Mouse (Mus musculus): ENCODE results near the gene Ccrl2.

GRCm38 (mm10) chr9:111103893-111104292 lies 46.6 kb upstream of the Ccrl2 start:
- TF ChIP-seq CTCF (IDR thresholded peaks at IDR 0.05; ENCODE audit: low read depth, low read length) (no peak), POLR2A (IDR thresholded peaks at IDR 0.05; ENCODE audit: insufficient read depth, low read length) (no peak), EP300 (IDR thresholded peaks at IDR 0.05; ENCODE audit: insufficient read depth, low read depth, low read length) (no peak)

Measured in ES-Bruce4 (cell line).